Mouse (Mus musculus): ENCODE results near the gene Akap8.

Akap8 gene

DNA sequence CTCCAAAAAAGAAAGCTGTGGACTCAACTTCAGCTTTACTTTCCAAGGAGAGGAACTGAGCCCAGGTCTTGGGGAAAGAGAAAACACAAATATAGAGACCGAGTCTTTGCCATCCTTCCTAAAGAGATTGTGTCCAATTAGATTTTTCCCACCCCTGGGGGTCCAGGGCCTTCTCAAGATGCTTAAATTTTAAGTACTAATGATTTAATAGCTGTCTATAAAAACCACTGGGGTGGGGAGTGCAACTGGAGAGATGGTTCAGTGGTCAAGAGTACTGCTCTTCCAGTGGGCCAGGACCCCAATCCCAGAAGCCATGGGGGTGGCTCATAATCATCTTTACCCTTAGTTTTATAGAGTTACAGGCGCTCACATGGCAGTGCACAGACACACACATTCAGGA lies 27.4 kb upstream of the Akap8 start:
- DNase-seq: no peak

DNA sequence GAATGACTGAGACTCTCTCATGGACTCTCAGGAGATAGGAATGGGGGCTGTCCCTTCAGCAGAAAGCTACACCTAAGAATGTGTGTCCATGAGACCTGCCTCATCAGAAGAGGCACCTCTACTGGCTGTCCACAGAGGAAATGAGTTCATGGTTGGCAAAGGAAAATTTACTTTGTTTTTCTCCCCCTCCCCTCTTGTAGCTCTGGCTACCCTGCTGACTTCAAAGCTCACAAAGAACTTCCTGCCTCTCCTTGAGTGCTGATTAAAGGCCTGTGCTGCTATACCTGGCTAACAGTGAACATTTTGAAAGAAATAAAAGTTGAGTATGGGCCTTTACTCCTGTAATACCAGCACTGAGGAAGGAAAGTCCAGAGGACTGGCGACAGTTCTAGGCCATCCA lies 20.1 kb upstream of the Akap8 start:
- no peak for DNase-seq

DNA sequence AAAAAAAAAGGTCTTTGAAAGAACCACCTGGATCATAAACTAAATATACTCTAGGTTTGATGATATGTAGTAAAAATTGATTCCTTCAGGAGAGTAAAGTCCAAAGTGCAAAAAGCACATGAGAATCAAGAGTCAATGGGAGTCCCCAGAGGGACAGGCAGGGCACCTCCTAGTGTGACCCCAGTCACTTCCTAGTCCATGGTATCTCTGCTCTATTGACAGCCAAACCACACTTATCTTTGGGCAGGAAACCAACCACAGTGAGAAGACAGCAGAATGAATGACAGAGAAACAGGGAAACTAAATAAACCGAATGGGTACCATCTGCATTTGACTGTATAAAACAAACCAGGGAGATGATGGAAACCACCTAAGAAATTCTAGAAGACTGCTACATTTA lies 19.1 kb upstream of the Akap8 start:
- no peak for DNase-seq

DNA sequence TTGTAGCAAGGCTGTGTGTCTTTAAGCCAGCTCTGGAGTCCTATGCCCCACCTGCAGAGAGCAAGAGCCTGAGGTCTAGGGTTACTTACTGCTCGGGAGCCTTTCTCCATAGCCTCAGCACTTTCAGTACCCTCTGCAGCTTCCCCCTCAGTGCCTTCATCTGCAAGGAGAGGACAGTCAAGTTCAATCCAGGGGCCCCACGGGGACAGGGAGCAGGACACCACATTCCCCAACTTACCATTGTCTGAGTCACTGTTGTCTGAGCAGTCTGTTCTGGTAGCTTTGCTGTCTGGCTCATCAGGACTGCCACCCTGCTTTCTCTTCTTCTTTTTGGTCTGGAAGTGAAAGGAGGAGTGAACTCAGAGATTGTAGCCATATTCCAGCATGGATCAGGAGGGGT lies 14.8 kb upstream of the Akap8 start:
- no peak for DNase-seq

DNA sequence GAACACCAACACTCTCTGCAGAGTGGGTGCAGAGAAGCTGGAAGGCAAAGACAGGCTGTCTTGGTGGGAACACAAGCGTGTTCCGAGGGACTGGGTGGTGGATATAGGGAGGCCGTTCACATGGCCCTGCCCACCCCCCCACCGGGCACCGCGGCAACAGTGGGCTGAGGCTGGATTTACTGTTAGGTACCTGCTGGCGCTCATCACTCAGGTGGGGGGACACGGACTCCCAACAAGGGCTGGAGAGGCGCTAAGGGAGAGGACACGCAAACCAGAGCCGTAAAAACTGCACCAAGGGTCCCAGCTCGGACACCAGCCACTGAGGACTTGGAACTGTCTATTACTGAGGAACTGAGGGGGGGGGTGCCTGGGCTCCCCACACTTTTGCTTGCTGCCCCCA lies 13.9 kb upstream of the Akap8 start:
- no peak for DNase-seq

DNA sequence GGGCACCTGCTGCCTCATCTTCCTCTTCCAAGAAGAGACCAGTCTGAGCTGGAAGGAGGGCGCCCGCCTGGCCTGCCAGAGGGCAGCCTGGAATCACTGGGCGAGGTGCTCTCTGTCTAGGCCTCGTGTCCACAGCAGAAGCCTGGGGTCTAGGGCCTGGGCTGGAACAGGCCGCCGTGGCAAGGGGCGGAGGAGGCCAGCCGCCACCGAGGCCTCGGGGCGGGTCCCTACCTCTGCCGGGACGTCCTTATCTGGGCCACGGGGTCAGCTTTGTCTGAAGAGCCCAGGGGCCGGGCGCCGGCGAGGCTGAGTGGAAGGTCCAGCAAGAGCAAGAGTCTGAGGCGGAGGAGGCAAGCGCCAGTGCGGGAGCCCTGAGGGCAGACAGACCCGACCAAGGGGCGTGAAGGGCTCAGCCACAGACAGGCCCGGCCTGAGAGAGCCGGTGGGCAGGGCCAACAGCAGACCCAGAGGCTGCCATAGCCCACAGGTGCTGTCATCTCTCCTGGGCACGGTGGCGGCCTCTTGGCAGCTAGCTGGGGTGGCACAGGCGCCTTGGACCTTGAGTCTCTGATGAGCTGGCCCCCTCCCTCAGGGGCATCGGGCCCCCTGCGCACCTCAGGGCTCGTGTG lies 12.8 kb upstream of the Akap8 start:
- DNase-seq: no peak

DNA sequence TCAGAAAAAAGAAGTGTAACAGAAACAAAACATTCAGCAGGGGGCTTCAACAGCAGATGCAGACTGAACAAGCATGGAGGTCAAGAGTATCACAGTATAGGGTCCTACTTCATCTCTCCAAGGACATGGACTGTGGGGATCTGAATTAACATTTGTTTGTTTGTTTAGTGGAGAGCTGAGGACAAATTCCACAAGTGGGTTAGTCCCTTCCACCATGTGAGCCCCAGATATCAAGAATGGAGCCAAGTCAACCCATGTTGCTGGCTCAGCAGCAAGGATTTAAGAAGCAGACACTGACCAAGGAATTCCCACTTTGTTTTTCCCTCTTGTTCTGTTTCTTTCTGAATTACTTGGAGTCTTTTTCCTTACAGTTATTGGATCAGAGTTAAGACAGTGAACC lies 6.5 kb upstream of the Akap8 start:
- no peak for DNase-seq

DNA sequence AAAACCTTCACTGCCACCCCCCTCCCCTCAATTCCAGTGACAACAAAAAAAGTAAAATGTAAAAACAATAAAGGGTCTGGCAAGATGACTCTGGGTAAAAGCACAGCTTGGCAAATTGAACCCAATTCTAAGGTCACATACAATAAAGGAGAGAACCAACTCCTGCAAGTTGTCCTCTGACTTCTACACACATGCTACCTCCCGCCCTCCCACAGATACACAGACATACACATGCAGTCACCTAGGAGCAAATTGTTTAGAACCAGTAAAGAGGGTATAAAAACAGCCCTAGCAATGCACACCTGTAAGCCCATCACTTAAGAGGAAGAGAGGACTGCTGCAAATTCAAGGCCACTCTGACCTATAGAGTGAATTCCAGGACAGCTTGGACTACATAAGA lies 1.8 kb upstream of the Akap8 start:
- DNase-seq: no peak

DNA sequence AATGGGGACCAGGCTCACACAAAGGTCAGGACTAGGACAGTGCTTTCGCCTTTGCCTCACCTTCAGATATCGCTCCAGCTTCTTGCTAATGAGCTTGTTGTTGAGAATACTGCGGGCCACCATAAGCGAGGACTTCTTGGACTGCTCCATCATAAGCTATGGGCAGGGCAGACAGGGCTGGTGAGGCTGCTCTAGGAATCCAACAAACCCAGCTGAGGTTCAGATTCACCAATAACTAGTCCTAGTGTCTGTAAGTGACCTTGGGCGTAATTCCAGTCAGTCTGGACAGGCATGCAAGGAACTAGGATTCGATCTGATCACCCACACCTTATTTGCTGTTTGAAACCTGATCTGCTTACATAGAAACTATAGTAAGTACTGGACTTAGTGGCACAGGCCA lies 798 bp upstream of the Akap8 start:
- DNase-seq: no peak

DNA sequence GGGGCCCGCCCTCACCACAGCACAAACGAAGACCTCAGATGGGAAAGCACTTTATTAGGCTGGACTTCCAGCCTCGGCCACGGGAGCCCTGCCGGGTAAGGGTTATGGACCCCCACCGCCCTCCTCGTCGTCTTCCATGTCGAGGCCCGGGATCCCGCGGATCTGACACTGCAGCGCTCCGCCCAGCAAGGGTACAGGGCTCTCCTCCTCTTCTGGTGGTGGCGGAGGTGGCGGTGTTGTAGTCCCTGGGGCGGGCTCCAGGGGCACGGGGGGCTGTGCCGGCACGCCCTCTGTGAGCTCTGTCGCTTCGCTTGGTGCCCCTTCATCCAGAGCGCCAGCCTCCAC lies 324 bp upstream of the Akap8 start:
- DNase-seq: peak; percentile 88

DNA sequence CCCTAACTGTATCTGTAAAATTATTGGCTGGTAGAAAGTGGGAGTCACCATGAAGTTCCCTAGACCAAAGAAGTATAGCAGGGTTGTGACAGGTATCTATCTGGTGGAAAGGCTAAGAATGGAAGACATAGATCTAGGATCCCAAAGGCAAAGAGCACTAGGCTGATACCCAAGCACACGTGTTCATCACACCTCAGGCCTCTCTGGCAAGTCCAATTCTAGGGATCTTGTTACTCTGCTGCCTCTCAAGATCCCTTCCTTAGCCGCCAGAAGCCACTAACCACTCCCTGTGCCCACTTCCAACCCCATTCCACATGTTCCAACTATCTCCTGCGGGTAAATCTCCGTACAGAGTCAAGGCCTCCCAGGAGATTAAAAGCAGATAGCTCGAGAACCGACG lies 1.1 kb downstream of the Akap8 start:
- DNase-seq: no peak

DNA sequence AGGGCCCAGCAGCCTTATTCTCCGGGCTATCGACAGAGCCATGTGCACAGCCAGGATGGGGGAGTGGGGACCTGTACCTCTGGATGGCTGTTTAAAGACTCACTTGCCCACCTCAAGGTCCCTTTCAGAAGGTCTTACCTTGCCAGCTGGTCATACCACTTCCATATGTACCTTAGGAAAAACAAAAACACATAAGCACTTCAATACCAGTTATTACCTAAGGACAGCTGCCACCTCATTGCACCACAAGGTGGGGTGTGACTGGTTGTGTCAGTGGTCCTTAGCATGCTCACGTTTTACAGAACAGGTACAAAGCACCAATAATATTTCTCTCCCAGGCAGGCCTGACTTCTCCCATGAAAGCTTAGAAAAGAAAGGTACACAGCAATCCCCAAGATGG lies 3.3 kb downstream of the Akap8 start:
- no peak for DNase-seq

DNA sequence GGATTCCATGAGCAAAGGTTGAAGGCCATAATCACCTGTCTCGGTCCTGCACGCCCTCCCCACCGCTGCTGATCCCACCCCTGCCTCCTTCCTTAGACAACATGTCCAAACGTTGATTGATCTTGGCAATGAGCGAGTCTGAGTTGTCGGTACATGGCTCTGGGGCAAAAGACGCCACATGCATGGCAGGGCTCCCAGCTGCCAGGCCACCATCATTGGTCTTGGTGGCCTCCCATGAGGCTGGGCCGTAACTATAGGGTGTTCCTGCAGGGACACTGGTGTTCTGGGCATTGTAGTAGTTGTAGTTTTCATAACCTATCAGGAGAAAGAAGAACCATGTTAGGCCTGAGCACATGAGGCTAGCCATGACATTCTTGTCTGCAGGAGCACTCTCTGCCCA lies 4.0 kb downstream of the Akap8 start:
- DNase-seq: no peak

DNA sequence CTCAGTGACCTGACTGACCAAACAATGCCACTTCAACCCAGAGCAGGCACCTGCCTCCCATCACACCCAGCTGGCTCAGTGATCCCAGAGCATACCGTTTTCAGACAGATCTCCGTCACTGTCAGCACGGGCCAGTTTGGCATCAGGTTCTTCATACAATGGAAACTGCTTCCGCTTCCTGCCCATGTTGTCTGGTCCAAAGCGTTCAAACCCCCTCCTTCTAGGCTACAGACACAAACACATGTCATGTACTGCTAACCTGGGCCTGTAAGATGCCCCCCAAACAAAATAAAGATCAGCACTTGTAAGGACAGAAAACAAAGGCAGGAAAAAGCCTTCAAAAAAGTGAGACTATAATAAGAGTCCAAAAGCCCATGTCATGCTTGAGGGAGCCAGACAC lies 5.5 kb downstream of the Akap8 start:
- no peak for DNase-seq

DNA sequence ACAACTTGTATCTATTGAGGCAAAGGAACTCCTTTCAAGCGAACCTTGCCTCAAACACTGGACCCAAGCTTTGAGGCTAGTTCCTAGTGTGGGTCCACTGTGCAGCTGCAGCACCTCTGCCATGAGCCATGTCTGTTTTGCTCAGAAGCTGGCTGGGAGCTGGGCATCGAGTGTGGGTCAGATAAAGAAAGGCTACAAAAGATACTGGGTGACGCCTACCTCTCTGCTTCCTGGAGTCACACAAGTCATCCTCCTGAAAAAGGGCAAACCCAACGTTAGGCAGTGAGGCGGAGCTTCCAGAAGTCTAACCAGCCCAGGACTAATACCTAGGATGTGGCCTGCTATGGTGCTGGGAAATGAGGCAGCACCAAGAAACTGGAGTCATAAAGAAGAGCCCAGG lies 7.1 kb downstream of the Akap8 start:
- no peak for DNase-seq

DNA sequence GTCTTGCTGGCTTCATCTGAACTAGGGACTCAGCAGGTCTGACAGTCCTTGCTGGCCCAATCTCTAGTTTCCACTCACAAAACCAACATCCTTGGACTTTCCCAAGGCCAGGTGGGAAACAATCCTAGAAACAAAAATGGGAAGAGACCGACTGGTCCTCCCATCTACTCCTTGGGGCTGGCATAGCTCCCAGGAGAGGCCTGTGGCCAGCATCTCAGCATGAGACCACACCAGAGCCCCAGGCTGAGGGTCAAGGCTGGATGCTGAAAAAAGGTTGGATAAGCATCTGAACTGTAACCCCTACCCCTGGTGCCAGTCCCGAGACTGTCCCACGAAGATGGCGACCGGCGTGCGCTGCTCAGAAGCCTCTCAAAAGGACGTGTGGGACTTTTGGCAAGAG lies 8.2 kb downstream of the Akap8 start:
- DNase-seq: no peak

DNA sequence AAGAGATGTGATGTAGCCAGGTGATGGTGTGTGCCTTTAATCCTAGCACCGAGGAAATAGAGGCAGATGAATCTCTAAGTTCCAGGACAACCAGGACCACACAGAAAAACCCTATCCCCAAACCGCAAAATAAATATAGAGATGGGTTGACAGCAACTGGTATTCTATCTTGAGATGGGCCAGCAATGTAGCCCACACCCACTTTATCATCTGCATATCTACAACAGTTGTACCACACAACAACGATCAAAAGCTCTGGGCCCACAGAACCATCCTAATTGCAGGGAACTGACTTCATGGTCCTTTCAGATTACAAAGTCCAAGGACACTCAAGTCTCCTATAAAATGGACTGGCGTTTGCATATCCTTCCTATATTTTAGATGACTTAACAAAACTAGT lies 13.1 kb downstream of the Akap8 start:
- DNase-seq: no peak

DNA sequence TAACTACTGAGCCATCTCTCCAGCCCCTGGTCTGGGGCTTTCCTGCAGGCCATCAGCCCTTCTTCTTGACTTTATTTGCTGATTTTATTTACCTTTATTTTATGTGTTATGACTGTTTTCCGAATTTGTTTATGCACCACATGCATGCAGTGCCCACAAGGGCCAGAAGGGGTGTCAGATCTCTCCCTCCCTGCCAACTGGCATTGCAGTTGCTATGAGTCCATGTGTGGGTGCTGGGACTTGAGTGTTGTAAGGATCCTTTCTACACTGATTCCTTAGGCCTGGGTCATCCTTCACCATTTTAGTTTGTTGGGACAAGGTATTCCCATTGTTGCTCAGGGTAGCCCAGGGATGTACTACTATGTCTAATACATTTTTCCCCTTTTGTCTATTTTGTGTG lies 22.9 kb downstream of the Akap8 start:
- DNase-seq: no peak

DNA sequence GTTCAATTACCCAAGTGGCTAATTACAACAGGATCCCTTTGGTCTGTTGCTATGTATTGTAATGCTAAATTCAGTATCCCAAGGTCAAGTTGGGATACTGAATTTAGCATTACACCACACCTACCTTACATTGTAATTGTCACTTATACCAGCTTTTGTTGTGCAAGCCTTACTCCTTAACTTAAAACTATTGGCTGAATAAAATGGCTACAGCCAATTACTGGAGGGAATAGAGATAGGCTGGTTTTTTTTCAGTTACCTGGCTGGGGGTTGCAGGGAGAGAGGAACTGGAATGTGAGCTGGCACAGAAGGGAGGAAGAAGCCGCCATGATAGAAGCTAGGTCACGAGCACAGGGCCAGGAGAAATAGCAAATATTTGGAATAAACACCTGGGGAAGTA lies 25.1 kb downstream of the Akap8 start:
- no peak for DNase-seq

DNA sequence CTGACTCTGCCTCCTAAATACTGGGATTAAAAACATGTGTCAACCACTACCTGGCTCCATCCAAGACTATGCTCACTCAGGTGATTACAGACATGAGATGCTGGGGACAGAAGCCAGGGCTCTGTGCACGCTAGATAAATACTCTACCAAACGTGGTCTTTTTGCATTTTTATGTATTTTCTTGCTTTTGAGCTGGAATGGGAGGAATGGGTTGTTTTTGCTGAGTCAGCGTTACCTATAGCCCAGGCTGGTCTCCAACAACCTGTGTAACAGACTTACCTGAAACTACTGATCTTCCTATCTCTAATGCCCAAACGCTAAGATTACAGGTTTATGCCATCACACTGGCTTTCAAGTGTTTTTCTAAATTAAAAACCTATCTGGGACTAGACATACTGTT lies 25.9 kb downstream of the Akap8 start:
- no peak for DNase-seq

DNA sequence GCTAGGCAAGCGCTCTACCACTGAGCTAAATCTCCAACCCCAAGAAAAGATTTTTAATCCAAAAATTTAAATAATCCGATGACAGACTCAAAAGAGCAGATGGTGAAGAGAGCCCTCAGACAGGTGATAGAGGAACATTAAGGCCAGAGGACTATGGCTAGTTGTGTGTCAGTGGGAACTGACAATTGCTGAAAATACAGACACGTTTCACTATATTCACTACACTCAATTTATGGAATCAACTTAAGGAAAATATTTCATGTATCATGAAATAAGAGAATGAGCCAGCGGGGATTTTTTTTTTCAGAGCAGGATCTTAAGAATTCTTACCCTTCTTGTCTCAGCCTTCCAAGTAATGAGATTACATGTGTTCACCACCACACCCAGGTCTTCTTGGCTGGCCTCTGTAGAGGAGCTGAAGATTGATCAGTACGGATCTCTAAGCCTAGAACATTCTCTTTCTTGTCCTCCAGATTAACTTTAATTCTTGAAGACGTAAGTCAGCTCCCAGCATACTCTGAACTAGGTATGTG lies 35.8 kb downstream of the Akap8 start:
- DNase-seq: no peak

DNA sequence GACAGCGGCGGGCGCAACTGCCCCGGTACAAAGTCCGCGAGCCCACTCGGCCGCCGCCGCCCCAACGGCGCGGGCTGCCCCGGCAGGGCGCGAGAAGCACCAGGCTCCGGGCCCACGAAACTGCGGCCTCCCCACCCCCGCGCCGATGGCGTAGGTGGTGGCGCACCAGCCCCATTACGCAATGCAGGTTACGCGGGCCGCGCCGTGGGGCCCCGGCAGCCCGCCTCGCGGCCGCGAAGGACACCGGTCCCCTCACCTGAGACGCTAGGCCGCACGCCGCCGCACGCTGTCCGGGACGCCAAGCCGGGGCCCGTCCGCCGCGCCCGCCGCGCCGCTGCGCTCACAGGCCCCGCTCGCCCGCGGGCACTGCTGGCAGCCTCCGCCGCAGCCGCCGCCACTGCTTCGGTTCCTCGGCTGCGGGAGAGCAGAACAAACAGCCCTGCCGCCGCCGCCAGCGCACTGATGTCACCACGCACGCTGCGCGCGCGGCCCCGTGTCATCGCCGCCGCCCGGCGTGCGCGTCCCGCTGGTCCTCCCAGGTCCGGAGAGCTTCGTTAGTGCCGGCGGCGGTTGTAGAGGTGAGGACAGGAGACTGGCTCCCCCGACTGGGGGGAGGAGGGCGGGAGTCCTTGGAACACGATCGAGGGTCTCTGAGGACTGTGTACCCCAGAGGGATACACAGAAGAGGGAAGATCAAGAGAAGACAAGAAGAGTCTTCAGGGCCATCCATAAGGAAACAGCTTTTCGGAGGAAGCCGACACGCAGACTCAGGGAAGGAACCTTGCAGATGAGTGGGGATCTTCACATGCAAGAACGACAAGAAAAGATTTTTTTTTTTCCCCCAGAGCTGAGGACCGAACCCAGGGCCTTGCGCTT lies 36.5 kb downstream of the Akap8 start, which contains the start of gene Brd4:
Gene Brd4 (minus strand): TSS at position 461 of the 876 bp plus-strand sequence.
- DNase-seq: peak; percentile 93

DNA sequence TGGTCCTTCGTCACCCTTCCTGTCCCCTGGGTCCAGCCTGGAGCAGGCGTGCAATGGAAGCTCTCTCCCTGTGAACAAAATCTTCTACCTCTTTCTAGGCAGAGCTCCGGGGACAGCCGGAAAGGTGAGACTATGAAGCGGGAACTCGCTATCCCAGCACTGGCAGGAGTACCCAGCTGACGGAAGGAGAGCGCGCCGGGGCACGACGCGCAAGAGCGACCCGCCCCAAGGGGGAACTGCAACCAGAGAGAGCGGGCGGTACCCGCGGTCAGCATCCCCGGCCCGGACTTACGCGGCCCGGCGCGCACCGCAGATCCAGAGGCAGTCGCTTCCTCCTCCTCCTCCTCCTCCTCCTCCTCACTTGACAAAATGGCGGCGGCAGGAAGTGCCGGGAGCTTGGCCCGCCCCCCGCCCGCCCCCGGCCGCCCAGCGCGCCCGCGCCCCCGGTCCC lies 37.2 kb downstream of the Akap8 start:
- DNase-seq: peak; percentile 74

DNA sequence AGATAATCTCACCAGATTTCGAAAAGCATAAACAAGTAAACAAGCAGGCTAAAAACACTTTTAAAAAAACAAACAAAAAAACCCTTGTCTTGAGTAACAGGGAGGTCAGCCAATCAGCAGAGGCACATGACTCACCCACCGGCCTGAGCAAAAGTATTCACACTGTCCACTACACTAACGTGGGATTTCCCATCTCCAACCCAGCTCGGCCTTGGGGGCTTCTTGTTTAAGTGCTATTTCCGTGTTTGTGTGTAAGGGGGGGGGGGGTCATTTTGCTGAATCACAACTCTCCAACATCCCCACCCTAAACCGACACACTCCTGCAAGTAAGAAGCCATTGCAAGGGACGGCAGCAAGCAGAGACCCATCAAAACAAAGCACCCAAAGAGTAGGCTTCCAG lies 37.7 kb downstream of the Akap8 start:
- no peak for DNase-seq

All from thymus, postnatal 4 days (tissue).